Mouse (Mus musculus): ENCODE results near the gene Fgf22. TPM values are rescaled to one million over a fixed set of nuclear protein-coding genes. Genes with fewer than 3 reads are reported as not detected.
A peak's percentile ranks its signal among the peaks of the same experiment; 100 is the strongest.

Gene Fgf22
- polyA plus RNA-seq, 1 experiment from 2014 or later, result 0.48 TPM

DNA sequence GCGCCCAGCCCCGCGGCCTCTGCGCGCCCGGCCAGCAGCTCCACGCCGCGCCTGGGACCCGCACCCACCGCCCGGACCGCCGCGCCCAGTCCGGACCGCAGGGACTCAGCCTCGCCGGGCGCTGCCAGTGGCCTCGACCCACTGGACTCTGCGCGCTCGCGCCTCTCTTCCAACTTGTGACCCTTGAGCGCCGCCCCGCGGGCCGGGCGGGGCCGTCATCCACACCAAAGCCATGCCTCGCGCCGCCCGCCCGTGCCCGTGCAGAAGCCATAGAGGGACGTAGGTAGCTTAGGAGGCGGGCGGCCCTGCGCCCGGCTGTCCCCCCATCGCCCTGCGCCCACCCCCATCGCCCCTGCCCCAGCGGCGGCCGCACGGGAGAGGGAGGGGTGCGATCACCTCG is 19.5 kb upstream of the Fgf22 start:
- 29% methylated on average over 48 of the region's 52 CpGs for WGBS
- Histone ChIP-seq H3K4me2 (0 out of 2 replicates have a peak overlapping the region, but pooled peaks have one; percentile 5), H3K36me3 (ENCODE audit: poor library complexity, severe bottlenecking) (peaks cover 77% of the 10 kb centered on the region), H3K27me3 (peaks cover 19% of the 10 kb centered on the region), H3K4me1 (0 out of 2 replicates have a peak, but pooled peaks cover 3% of the 10 kb centered on the region), H3K4me3 (no peak overlapping the region), H3K9ac (no peak overlapping the region), H3K27ac (no peak overlapping the region), H3K9me3 (replicated peaks) (peaks cover 28% of the 10 kb centered on the region)
- no peak for ATAC-seq

DNA sequence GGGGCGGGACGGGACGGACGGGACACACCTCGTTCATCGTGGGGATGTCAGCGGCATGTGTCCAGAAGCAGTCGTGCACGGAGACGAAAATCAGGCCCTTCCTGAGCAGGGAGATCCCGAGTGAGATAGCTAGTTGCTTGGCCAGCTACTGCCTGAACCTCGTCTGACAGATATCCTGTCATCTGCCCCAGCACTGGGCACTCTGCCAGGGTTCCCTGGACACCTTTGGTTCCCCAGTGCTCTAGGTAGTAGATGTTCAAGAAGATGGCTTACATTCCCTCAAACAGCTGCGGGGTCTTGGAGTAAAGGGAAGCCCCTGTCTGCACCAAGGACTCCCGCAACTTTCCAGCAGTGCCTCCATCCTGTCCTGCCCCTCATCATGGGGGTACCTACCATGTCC is 18.2 kb upstream of the Fgf22 start:
- Histone ChIP-seq H3K36me3 (ENCODE audit: poor library complexity, severe bottlenecking) (peaks cover 91% of the 10 kb centered on the region), H3K27me3 (peaks cover 19% of the 10 kb centered on the region), H3K4me1 (0 out of 2 replicates have a peak, but pooled peaks cover 3% of the 10 kb centered on the region), H3K9me3 (replicated peaks) (peaks cover 32% of the 10 kb centered on the region), H3K27ac (no peak overlapping the region), H3K4me2 (no peak overlapping the region), H3K9ac (no peak overlapping the region), H3K4me3 (no peak overlapping the region)
- ATAC-seq, result no peak
- WGBS, result 93% methylated on average over 14 of the region's 14 CpGs

DNA sequence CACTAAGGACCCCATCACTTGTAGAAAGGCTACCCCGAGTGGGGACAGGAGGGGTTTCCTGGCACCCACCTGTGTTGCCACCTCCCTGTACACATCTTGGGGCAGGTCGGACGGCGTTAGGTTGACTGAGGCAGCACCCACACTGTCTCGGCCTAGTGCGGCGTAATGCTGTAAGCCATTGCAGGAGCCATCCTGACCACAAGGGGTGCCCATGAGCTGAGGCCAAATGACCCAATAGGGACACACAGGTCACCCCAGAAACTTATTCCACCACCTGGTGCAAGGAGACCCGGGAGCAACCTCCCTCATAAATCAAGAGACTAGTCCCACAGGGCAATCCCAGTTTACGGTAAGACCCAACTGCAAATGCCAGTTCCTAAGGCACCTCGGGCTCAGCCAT is 16.6 kb upstream of the Fgf22 start:
- Histone ChIP-seq H3K4me3 (no peak overlapping the region), H3K4me2 (no peak overlapping the region), H3K27me3 (peaks cover 19% of the 10 kb centered on the region), H3K9ac (no peak overlapping the region), H3K4me1 (0 out of 2 replicates have a peak, but pooled peaks cover 3% of the 10 kb centered on the region), H3K27ac (no peak overlapping the region), H3K9me3 (replicated peaks) (peaks cover 32% of the 10 kb centered on the region), H3K36me3 (ENCODE audit: poor library complexity, severe bottlenecking) (peaks cover 98% of the 10 kb centered on the region)
- WGBS, result 85% methylated on average over 10 of the region's 10 CpGs
- ATAC-seq, result no peak

DNA sequence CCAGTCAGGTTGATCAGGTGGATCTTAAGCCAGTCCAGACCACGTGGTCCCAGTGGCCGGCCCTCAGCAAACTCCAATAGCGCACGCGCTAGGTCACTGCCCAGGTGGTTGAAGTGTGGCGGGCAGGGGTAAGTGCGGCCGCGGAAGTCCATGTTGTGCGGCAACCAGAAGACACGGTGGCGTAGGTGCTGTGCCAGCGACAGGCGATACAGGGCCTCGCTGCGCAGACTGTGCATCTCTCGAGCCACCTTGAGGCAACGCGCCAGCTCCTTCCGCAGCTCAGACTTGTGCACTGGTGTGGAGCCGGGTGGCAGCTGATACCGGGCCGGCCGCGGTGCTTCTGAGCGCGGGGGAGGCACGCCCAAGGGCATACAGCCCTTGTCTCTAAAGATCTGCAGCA is 15.6 kb upstream of the Fgf22 start:
- Histone ChIP-seq H3K9ac (no peak overlapping the region), H3K27ac (no peak overlapping the region), H3K9me3 (replicated peaks) (peaks cover 32% of the 10 kb centered on the region), H3K4me3 (no peak overlapping the region), H3K36me3 (ENCODE audit: poor library complexity, severe bottlenecking) (peaks cover 98% of the 10 kb centered on the region), H3K4me1 (0 out of 2 replicates have a peak, but pooled peaks cover 3% of the 10 kb centered on the region), H3K4me2 (no peak overlapping the region), H3K27me3 (peaks cover 19% of the 10 kb centered on the region)
- 96% methylated on average over 28 of the region's 28 CpGs for WGBS
- no peak for ATAC-seq

DNA sequence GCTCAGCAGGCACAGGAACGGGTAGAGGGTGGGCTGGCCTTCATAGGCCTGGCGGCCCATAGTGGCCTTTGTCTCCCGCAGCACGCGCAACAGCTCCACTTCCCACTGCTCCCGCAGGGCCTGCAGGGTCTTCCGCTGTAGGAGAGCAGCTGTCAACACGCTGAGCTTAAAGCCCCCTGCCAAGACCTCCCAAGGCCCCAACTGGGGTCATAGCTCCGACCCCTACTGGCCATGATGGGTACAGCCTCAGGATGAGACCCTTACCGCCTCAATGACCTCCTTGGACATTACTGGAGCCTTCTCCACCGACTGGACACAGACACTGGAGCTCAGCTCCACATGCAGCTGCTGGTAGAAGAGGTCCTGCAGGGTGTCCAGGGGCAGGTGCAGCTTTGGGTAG is 14.0 kb upstream of the Fgf22 start:
- Histone ChIP-seq H3K4me2 (no peak overlapping the region), H3K9ac (no peak overlapping the region), H3K27me3 (peaks cover 7% of the 10 kb centered on the region), H3K4me3 (no peak overlapping the region), H3K36me3 (ENCODE audit: poor library complexity, severe bottlenecking) (peaks cover 87% of the 10 kb centered on the region), H3K9me3 (replicated peaks) (peaks cover 29% of the 10 kb centered on the region), H3K4me1 (peaks cover 8% of the 10 kb centered on the region), H3K27ac (no peak overlapping the region)
- ATAC-seq, result no peak
- 64% methylated on average over 11 of the region's 11 CpGs for WGBS

DNA sequence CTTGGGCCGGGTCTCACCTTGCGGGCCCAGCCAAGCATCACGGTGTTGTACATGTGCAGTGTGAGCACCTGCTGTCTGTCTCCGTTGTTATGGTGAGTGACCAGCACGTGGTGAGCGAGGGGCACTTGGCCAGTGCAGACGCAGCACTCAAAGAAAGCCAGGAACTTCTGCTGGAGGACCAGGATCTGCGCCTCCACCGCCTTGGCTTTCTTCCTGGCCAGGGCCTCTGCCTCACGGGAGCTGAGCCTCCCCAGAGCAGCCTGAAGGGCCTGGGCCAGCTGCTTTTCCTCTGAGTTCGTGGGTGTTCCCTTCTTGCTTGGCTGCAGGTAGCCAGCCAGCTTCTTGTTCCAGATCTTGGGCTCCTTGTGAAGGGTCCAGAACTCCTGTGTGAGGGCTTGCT is 11.7 kb upstream of the Fgf22 start:
- Histone ChIP-seq H3K36me3 (ENCODE audit: poor library complexity, severe bottlenecking) (peaks cover 64% of the 10 kb centered on the region), H3K4me1 (peaks cover 12% of the 10 kb centered on the region), H3K9ac (no peak overlapping the region), H3K27ac (no peak overlapping the region), H3K27me3 (no peaks in the 10 kb centered on the region), H3K4me2 (no peak overlapping the region), H3K4me3 (no peak overlapping the region), H3K9me3 (replicated peaks) (peaks cover 24% of the 10 kb centered on the region)
- no peak for ATAC-seq
- WGBS, result 90% methylated on average over 11 of the region's 11 CpGs

DNA sequence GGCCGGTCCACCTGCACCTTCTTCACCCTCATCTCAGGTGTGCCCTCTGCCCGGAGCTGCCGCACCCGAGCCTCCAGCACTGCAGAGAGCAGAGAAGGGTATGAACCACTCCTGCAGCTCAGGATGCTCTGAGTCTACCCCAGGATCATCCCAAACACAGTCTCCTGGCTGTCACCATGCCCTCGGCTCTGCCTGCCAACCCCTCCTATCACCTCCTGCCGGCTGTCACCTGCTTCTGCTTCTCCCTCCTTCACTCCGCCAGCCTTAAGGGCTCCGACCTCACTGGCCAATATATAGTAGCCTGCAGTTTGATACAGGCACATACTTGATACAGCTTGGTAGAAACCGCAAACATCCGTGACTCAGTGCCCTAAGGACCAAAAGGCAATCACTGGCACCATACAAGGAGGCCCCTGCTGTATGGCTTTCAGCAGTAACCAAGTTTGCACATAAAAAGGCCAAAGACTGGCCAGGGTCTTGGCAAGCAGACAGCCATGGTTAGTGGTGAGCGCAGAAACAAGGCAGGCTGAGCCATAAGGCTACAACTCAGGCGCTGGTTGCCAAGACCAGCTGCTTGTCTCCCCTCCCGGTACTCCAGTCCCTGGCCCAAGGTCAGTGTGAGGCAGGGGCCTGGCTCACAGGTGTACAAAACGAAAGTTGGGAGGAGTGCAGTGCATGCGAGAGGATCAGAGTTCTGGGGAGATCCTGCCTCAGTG is 11.1 kb upstream of the Fgf22 start:
- Histone ChIP-seq H3K4me1 (peaks cover 12% of the 10 kb centered on the region), H3K4me2 (no peak overlapping the region), H3K9ac (no peak overlapping the region), H3K27ac (no peak overlapping the region), H3K4me3 (no peak overlapping the region), H3K9me3 (replicated peaks) (peaks cover 19% of the 10 kb centered on the region), H3K36me3 (ENCODE audit: poor library complexity, severe bottlenecking) (peaks cover 57% of the 10 kb centered on the region), H3K27me3 (no peaks in the 10 kb centered on the region)
- no peak for ATAC-seq
- 91% methylated on average over 15 of the region's 15 CpGs for WGBS

DNA sequence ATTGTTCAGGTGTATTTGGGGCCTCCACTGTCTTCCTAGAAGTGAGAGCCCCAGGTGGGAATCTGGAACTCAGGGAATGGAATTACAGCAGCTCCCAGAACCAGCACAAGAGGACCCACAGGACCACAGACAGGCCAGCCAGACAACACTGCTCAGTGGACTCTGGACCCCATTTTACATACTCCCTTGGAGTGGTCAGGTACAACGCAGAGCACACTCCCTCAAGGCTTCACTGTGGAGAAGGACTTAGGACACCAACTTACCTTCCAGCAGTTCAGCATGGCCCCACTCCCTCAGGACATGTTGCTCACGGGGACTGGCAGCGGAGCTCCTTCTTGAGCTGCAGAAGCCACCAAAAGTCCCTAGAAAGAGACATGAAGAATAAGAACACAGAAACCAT is 9.5 kb upstream of the Fgf22 start:
- Histone ChIP-seq H3K36me3 (ENCODE audit: poor library complexity, severe bottlenecking) (peaks cover 41% of the 10 kb centered on the region), H3K9me3 (replicated peaks) (peaks cover 3% of the 10 kb centered on the region; the same call in 1 of the 2 replicates), H3K27me3 (no peaks in the 10 kb centered on the region), H3K9ac (peak overlapping the region; percentile 71), H3K4me2 (peak overlapping the region; percentile 80), H3K4me1 (peaks cover 12% of the 10 kb centered on the region), H3K27ac (no peak overlapping the region), H3K4me3 (peak overlapping the region; percentile 63)
- WGBS, result 88% methylated on average over 3 of the region's 3 CpGs
- no peak for ATAC-seq

DNA sequence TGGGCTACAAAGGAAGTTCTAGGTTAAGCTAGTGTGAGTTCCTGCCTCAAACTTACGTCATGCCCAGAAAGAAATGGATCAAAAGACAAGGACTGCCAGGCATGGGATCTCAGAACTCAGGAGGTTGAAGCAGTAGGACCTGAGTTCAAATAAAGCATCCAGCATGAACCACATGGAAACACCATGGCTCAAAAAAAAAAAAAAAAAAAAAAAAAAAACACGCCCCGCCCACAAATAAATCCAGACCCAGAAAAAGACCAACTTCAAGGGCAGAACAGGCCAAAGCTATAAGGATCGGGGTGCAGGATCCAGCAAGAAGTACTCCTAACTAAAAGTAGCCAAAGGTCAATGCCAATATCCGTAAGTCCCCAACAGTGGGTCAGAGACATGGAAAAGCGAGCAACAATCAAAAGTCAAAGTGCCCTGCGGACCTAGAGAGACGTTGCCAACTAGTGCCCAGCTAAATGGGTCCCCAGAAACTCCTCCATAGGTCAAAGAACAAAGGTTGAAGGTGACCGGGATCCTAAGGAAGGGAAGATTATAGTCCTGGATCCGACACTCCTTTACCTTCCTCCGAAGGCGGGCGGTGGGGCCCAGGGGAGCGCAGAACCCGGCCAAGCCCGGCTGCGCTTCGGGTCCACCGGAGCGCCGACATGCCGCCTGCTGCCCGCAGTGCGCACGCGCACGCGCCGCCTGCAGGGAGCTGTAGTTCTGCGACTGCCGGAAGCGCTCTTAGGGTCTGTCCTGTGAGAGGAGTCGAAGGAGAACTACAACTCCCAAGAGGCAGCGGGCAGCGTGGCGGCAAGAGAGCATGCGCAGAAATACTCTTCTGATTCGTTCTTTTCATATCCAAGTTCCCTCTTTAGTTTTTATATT is 8.7 kb upstream of the Fgf22 start, which contains the start of gene Polrmt:
TSS of gene Polrmt (minus strand) at position 684 of the 876 bp plus-strand sequence.
- no peak within 1 kb of the TSS for H3K27ac ChIP-seq
- H3K9ac ChIP-seq, result peak within 1 kb of the TSS; percentile 71
- peak within 1 kb of the TSS; percentile 80 for H3K4me2 ChIP-seq
- peak within 1 kb of the TSS; percentile 63 for H3K4me3 ChIP-seq
- peaks cover 12% of the 10 kb centered on the region for H3K4me1 ChIP-seq
- peak; percentile 98 for ATAC-seq
- peaks cover 34% of the 10 kb centered on the region for H3K36me3 ChIP-seq (ENCODE audit: poor library complexity, severe bottlenecking)
- 3% methylated on average over 38 of the region's 38 CpGs for WGBS
- H3K9me3 ChIP-seq (replicated peaks), result no peaks in the 10 kb centered on the region
- H3K27me3 ChIP-seq, result no peaks in the 10 kb centered on the region

DNA sequence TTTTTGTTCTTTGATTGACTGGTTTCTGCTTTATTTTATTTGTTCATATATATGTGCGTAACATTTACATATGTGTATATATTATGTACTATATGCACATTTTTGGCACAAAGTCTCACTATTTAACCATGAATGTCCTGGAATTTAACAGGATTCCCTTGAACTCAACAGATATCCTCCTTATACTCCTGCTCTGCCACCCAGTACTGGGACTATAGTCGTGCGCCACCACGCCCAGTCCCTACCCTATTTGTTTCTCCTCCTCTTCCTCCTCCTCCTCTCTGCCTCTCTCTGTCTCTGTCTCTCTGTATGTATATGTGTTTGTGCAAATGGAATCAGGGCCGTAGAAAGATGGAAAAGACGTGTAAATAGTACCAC is 8.1 kb upstream of the Fgf22 start:
- WGBS, result 23% methylated on average over 6 of the region's 6 CpGs
- Histone ChIP-seq H3K27ac (no peak overlapping the region), H3K9me3 (replicated peaks) (no peaks in the 10 kb centered on the region)

DNA sequence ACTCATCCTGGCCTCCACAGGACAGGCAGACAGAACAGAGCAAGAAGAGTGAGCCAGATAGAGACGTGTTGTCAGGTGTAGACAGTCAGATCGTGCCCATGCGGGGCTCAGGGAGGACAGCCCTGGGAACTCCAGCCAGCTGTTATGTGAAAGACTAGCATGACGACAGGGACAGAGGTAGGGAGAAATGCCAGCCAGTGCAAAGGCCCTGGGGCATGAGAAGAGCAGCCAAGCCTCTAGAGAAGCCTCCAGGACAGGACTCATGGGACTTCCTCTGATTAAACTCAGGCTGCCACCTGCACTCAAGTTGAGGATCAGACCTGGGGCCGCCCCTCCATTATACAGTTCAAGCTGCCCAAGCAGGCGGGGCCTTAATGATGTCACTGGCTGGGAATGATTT is 6.4 kb upstream of the Fgf22 start:
- H3K9ac ChIP-seq, result no peak overlapping the region

More for the DNA sequence above, 8.1 kb upstream of the Fgf22 start:
- Histone ChIP-seq H3K9ac (peak overlapping the region; percentile 47; the same call in 1 of the 2 replicates), H3K36me3 (ENCODE audit: poor library complexity, severe bottlenecking) (peaks cover 28% of the 10 kb centered on the region), H3K4me2 (peak overlapping the region; percentile 80), H3K4me3 (peak overlapping the region; percentile 17), H3K27me3 (no peaks in the 10 kb centered on the region), H3K4me1 (peaks cover 12% of the 10 kb centered on the region)
- ATAC-seq, result peak; percentile 78

DNA sequence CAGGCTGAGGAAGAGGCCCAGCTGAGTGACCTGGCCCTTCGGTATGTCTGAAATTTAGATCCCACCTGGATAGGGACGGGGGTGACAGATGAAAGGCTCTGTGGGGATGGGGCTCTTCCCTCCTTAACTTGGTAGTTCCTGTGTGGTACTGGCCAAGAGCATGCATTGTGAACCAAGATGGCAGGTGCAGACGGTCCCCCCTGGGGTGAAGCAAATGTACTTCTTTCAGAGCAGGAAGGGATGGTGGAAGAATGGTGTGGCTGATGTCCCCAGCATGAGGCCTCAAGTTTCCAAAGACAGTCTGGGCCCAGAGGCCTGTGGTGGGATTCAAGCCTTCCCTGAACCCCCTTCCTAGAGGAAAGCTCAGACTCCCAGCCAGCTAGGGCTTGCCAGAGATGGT is 978 bp downstream of the Fgf22 start:
- WGBS, result 80% methylated on average over 3 of the region's 3 CpGs
- no peak for ATAC-seq

More for the DNA sequence above, 6.4 kb upstream of the Fgf22 start:
- ATAC-seq, result no peak
- no peak overlapping the region for H3K4me2 ChIP-seq
- H3K9me3 ChIP-seq (replicated peaks), result no peaks in the 10 kb centered on the region
- 86% methylated on average over 6 of the region's 6 CpGs for WGBS
- no peak overlapping the region for H3K4me3 ChIP-seq
- H3K4me1 ChIP-seq, result peaks cover 12% of the 10 kb centered on the region
- no peaks in the 10 kb centered on the region for H3K27me3 ChIP-seq
- no peak overlapping the region for H3K27ac ChIP-seq
- peaks cover 12% of the 10 kb centered on the region for H3K36me3 ChIP-seq (ENCODE audit: poor library complexity, severe bottlenecking)

More for the DNA sequence above, 978 bp downstream of the Fgf22 start:
- no peak overlapping the region for H3K4me3 ChIP-seq
- no peaks in the 10 kb centered on the region for H3K27me3 ChIP-seq
- no peak overlapping the region for H3K9ac ChIP-seq
- H3K36me3 ChIP-seq (ENCODE audit: poor library complexity, severe bottlenecking), result peaks cover 51% of the 10 kb centered on the region
- no peaks in the 10 kb centered on the region for H3K9me3 ChIP-seq (replicated peaks)
- H3K4me2 ChIP-seq, result 0 out of 2 replicates have a peak overlapping the region, but pooled peaks have one; percentile 76
- H3K4me1 ChIP-seq, result peaks cover 10% of the 10 kb centered on the region
- H3K27ac ChIP-seq, result no peak overlapping the region

All from forebrain, embryonic 13.5 days (tissue).